Mouse (Mus musculus) kidney, postnatal 0 days (tissue): ENCODE measurements around the gene Ncoa7. TPM values are rescaled to one million over a fixed set of nuclear protein-coding genes. Genes with fewer than 3 reads are reported as not detected.

Experiments
- ATAC-seq: fragments of 200-750 bp; cut with Nextera tagmentation; replicated peaks from 2 replicates; pipeline ENCODE4 v1.8.0; 2017; ENCODE audit warnings: low read depth, moderate number of reproducible peaks, moderate TSS enrichment, moderate library complexity; ENCODE audit not compliant: low FRiP score
- DNase-seq: peaks from one replicate; pipeline ENCODE4 v3.0.0-alpha.2; 2016; ENCODE audit warnings: low spot score
- H3K27ac ChIP-seq: fragments of 300-500 bp; sonication (generic); 2 replicates; pipeline ENCODE4 v1.5.1; 2014; ENCODE audit warnings: mild to moderate bottlenecking
- H3K27me3 ChIP-seq: fragments of 300-500 bp; sonication (generic); 2 replicates; pipeline ENCODE4 v1.6.1; 2014; ENCODE audit warnings: low read length, mixed read lengths; ENCODE audit not compliant: insufficient read depth
- H3K36me3 ChIP-seq: fragments of 300-500 bp; sonication (generic); 2 replicates; pipeline ENCODE4 v1.6.1; 2014; ENCODE audit warnings: low read length, mixed read lengths; ENCODE audit not compliant: insufficient read depth
- H3K4me1 ChIP-seq: fragments of 300-500 bp; sonication (generic); replicated peaks from 2 replicates; pipeline ENCODE4 v1.6.1; 2014; ENCODE audit warnings: antibody characterized with exemption, low read length, mixed read lengths; ENCODE audit not compliant: insufficient read depth
- H3K4me2 ChIP-seq: fragments of 300-500 bp; sonication (generic); 2 replicates; pipeline ENCODE4 v1.6.1; 2014; ENCODE audit warnings: mild to moderate bottlenecking, low read length, moderate library complexity, mixed read lengths
- H3K4me3 ChIP-seq: fragments of 300-500 bp; sonication (generic); replicated peaks from 2 replicates; pipeline ENCODE4 v1.5.1; 2014; ENCODE audit warnings: low read depth, low read length
- H3K9ac ChIP-seq: fragments of 300-500 bp; sonication (generic); 2 replicates; pipeline ENCODE4 v1.6.1; 2014; ENCODE audit warnings: low read depth, low read length
- H3K9me3 ChIP-seq: fragments of 300-500 bp; sonication (generic); replicated peaks from 2 replicates; pipeline ENCODE4 v1.6.1; 2016; ENCODE audit warnings: low read length, inconsistent platforms, mixed read lengths
- CTCF ChIP-seq: IDR thresholded peaks from 2 replicates; pipeline ENCODE4 v1.5.1; 2016; ENCODE audit warnings: antibody characterized with exemption, low read depth, mild to moderate bottlenecking, moderate library complexity
- WGBS: fragments of 180-500 bp; shearing (Covaris S2); extraction: QIAGEN DNeasy Blood & Tissue Kit; methylation state at CpG from one replicate; pipeline ENCODE4 v1.1.7; 2014; 5-methylcytosine and 5-hydroxymethylcytosine counted together
- polyA plus RNA-seq: library from polyadenylated mRNA; unstranded; fragments of >200 nt; fragmentation: Nextera tagmentation; extraction: Ambion mirVana; gene quantifications from 2 replicates; pipeline ENCODE4 v1.2.1, GENCODE M21; 2015

Gene Ncoa7
- polyA plus RNA-seq, 1 experiment from 2014 or later = 19.6 TPM

DNA sequence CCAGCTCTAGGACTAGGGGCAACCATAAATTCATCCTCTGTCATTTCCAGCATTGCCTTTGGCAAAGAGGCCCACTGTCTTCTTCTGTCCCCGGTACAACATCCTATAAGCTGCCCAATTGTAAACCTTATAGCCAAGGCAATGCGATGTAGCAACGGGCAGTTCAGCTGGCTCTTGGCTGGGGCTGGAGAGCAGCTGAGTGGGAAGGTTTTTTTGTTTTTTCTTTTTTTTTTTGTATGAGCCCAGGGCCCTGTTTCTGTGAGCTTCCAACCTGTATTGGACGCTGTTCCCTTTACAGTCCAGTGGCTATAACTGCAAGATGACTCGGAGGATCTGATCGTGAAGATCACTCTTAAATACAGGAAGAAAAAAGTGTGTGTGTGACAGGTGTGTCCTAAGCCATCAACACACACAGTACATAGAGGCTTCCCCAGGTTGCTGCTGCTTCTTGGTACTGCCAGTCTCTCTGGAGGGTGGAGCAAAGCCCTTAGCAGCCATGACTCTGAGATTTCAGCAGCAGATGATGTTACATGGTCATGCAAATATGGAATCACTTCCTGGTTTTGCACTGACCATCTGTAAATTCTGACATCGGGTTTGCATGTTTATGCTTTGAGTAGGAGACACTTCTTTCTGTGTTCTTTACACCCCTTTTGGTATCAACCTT, 594 bp upstream of the Ncoa7 start:
- ATAC-seq (no peak), DNase-seq (no peak)
- H3K27ac ChIP-seq = peak overlapping the region; percentile 97

DNA sequence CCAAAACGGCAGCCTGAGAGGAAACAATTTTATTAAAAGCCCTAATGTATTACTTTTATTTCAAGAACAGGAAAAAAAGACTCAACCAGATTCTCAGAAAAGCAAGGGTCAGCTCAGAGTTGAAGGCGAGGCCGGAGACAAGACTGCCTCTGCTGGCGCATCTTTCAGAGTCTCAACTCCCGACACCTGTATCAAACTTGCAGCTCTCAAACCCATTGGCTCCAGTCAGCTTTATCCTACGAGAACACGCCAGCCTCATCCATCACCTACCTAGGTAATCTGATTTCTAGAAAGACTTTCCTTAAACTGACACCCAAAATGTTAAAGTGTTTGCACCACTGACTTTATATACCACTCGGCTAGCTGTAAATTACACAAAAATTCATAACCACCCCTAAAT, 1.1 kb downstream of the Ncoa7 start:
- DNase-seq (peak; percentile 36), ATAC-seq (no peak)
- Histone ChIP-seq H3K36me3 (no peaks in the 10 kb centered on the region), H3K9ac (peak overlapping the region; percentile 82), H3K4me2 (peak overlapping the region; percentile 69), H3K4me3 (peak overlapping the region; percentile 87), H3K27me3 (no peaks in the 10 kb centered on the region), H3K27ac (peak overlapping the region; percentile 97), H3K9me3 (no peaks in the 10 kb centered on the region), H3K4me1 (0 out of 2 replicates have a peak, but pooled peaks cover 7% of the 10 kb centered on the region)
- no peak for TF ChIP-seq CTCF
- 7% methylated on average over 8 of the region's 8 CpGs for WGBS

More for the DNA sequence above, 594 bp upstream of the Ncoa7 start:
- H3K4me3 ChIP-seq = peak overlapping the region; percentile 87
- no peak for TF ChIP-seq CTCF
- WGBS = 23% methylated on average over 7 of the region's 7 CpGs
- H3K4me2 ChIP-seq = peak overlapping the region; percentile 69
- H3K36me3 ChIP-seq = no peaks in the 10 kb centered on the region
- H3K4me1 ChIP-seq = 0 out of 2 replicates have a peak, but pooled peaks cover 7% of the 10 kb centered on the region
- peak overlapping the region; percentile 82 for H3K9ac ChIP-seq
- no peaks in the 10 kb centered on the region for H3K9me3 ChIP-seq
- no peaks in the 10 kb centered on the region for H3K27me3 ChIP-seq

DNA sequence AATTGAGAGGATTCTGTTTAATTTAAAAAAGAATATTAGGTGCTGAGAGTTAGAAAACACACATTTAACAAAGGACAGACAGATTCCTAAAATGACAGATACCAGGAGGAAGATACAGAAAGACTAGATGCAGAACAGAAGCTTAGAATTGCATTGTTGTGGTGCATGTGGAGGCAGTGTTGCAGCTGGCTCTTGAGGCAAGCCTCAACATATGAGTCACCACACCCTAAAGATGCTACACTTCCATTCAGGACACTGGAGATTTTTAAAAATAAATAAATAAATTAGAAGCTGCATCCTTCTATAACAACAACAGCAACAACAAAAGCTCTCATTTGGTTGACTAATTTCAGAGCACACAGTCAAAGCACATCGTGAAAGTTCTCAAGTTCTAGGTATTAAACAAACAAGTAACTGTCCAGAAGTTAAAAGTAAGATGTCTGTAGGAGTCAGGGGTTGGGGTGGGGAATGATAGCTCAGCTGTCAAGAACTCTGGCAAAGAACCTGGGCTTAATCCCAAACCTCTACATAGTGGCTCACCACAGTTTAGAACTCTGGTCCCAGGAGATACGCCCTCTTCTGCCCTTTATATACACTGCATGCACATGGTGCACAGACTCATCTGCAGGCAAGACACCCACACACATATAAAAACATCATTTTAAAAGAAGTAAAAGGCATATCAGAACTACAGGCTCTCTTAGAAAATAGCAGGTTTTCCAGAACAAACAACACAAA, 3.2 kb downstream of the Ncoa7 start:
- Histone ChIP-seq H3K4me3 (no peak overlapping the region), H3K9me3 (no peaks in the 10 kb centered on the region), H3K27ac (no peak overlapping the region), H3K27me3 (no peaks in the 10 kb centered on the region), H3K4me1 (0 out of 2 replicates have a peak, but pooled peaks cover 7% of the 10 kb centered on the region), H3K9ac (no peak overlapping the region), H3K4me2 (no peak overlapping the region), H3K36me3 (no peaks in the 10 kb centered on the region)
- 74% methylated on average over 2 of the region's 2 CpGs for WGBS
- no peak for ATAC-seq
- no peak for DNase-seq
- no peak for TF ChIP-seq CTCF

DNA sequence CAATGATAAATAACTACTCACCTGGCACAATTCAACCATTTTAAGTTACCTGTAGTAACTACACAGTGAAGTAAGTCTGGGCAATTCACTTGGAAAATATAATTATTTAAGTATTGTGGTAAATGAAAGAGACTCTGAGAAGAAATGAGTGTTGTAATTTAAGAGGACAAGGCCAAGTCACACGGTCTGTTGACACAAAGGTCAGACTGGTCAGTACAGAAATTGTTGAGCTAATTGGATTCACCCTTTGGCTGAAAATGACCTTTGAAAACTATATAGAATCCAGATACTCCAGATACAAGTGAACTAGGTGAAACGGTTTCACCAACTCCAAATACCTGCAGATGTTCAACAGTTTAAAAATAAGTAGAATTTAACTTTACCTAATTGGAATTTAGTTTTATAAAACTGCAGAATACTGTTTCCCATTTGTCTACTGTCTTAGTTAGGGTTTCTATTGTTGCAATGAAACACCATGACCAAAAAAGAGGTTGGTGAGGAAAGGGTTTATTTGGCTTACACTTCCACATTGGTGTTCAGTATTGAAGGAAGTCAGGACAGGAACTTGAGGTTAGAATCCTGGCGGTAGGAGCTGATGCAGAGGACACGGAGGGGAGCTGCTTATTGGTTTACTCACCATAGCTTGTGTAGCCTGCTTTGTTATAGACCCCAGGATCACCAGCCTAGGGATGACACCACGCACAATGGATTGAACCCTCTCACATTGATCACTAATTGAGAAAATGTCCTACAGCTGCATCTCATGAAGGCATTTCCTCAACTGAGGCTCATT, 6.5 kb downstream of the Ncoa7 start:
- no peaks in the 10 kb centered on the region for H3K27me3 ChIP-seq
- no peaks in the 10 kb centered on the region for H3K36me3 ChIP-seq
- H3K4me3 ChIP-seq = no peak overlapping the region
- H3K9me3 ChIP-seq = no peaks in the 10 kb centered on the region
- 85% methylated on average over 5 of the region's 5 CpGs for WGBS
- no peak overlapping the region for H3K27ac ChIP-seq
- no peak overlapping the region for H3K9ac ChIP-seq
- TF ChIP-seq CTCF = no peak
- no peak for ATAC-seq
- no peak overlapping the region for H3K4me2 ChIP-seq
- no peaks in the 10 kb centered on the region for H3K4me1 ChIP-seq
- DNase-seq = no peak

DNA sequence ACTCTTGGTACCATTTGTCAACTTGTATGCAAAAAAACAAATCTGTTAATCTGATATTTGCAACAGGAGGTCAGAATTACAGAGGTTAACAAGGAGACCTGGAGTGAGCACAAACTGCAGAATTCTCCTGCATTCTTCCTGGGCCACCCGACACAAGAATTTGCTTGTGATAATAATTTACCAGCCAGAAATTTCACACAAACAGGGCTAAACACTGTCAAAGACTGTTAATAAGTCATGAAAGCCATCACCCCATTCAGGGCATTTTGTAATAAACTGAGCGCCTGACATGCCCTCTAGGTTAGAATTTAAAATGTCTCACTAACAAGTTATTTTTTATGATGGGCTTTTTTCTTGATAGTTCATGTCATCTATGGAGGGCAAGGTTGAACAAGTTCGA, 12.1 kb downstream of the Ncoa7 start:
- H3K9ac ChIP-seq = no peak overlapping the region
- no peak overlapping the region for H3K4me3 ChIP-seq
- H3K4me1 ChIP-seq = no peaks in the 10 kb centered on the region
- DNase-seq = no peak
- ATAC-seq = peak; percentile 68; the same call in 1 of the 2 replicates
- no peaks in the 10 kb centered on the region for H3K9me3 ChIP-seq
- H3K4me2 ChIP-seq = no peak overlapping the region
- H3K27me3 ChIP-seq = no peaks in the 10 kb centered on the region
- H3K27ac ChIP-seq = no peak overlapping the region
- H3K36me3 ChIP-seq = no peaks in the 10 kb centered on the region
- no peak for TF ChIP-seq CTCF
- WGBS = 80% methylated on average over 3 of the region's 3 CpGs

DNA sequence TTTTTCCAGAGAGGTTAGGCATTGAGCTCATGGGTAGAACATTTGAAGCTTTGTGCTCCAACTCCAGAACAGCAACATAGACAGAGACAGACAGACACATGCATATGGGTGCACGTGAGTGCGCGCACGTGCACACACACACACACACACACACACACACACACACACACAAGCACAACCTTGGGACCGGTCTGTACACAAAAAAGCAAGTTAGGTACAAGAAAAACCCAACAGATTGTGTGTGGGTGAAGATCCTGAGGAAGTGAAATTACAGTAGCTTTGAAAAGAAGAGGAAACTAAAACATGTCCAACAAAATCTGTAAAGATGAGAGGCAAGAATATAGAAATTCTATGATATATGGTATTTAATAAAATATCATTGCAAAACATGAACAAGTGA, 13.6 kb downstream of the Ncoa7 start:
- H3K4me3 ChIP-seq = no peak overlapping the region
- ATAC-seq (no peak), DNase-seq (no peak)
- H3K9ac ChIP-seq = no peak overlapping the region
- no peak for TF ChIP-seq CTCF
- 97% methylated on average over 5 of the region's 5 CpGs for WGBS
- H3K4me2 ChIP-seq = no peak overlapping the region
- H3K36me3 ChIP-seq = no peaks in the 10 kb centered on the region
- no peaks in the 10 kb centered on the region for H3K4me1 ChIP-seq
- H3K9me3 ChIP-seq = no peaks in the 10 kb centered on the region
- H3K27me3 ChIP-seq = no peaks in the 10 kb centered on the region
- H3K27ac ChIP-seq = no peak overlapping the region
